15 mouse cellular contexts compared by ENCODE assay signal in the genomic region with DNA sequence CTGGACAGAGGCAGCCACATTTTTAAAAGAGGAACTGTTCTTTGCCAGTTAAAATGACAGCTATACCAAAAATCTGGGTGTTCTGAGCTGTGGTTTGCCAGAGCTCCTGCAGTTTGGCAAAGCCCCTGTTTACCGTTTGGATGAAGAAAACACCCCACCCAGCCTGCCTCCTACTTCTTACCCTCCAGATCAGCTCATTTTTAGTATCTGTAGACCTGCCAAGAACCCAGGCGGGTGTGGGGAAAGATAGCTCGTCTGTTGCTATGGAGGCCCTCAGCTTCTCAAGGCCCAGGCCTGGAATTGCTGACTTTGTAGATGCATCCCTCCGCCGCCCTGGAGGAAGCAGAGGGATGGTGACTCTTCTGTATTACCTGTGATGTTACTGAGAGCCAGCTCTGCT.
DNase-seq lines count a peak whose midpoint lies in the region; ATAC-seq lines count a peak whose summit lies in the region.
"Had no signal": no experiment of that assay in that cellular context is flagged by ENCODE, and none has a peak within 500 bp of the region (broad histone marks: within the 10 kb centered on the region; RNA-seq: fewer than 3 reads in every experiment).

No protein-coding gene starts in this region.

- H3K27me3 ChIP-seq in midbrain, embryonic 15.5 days (replicated peaks) = no peaks in the 10 kb centered on the region
- no peaks in the 10 kb centered on the region for H3K27me3 ChIP-seq in hindbrain, embryonic 11.5 days (ENCODE audit: control insufficient read depth, insufficient read depth, low read length)
- H3K27me3 ChIP-seq: stomach, embryonic 15.5 days had no signal

- H3K9ac ChIP-seq in midbrain, embryonic 15.5 days = no peak overlapping the region
- H3K9ac ChIP-seq in hindbrain, embryonic 11.5 days (ENCODE audit: low read depth, low read length) = no peak overlapping the region
- H3K9ac ChIP-seq: stomach, embryonic 15.5 days had no signal

- no peak overlapping the region for H3K4me2 ChIP-seq in midbrain, embryonic 15.5 days
- no peak overlapping the region for H3K4me2 ChIP-seq in hindbrain, embryonic 11.5 days (replicated peaks; ENCODE audit: low read depth, low read length)
- H3K4me2 ChIP-seq: midbrain, embryonic 11.5 days; stomach, embryonic 15.5 days had no signal

- no peak overlapping the region for H3K4me3 ChIP-seq in midbrain, embryonic 15.5 days
- H3K4me3 ChIP-seq in hindbrain, embryonic 11.5 days (ENCODE audit: low read depth, low read length) = no peak overlapping the region
- H3K4me3 ChIP-seq: stomach, embryonic 15.5 days had no signal

- H3K27ac ChIP-seq in midbrain, embryonic 15.5 days = no peak overlapping the region
- no peak overlapping the region for H3K27ac ChIP-seq in hindbrain, embryonic 11.5 days (ENCODE audit: low read depth, low read length)
- H3K27ac ChIP-seq: stomach, embryonic 15.5 days had no signal

- WGBS in midbrain, embryonic 15.5 days = 76% methylated on average over 5 of the region's 5 CpGs
- 74% methylated on average over 5 of the region's 5 CpGs for WGBS in hindbrain, embryonic 11.5 days

- intact Hi-C loops in left cerebral cortex, postnatal 14 days (cut with DNase I) = no loop called here

- no peaks in the 10 kb centered on the region for H3K36me3 ChIP-seq in midbrain, embryonic 15.5 days (replicated peaks)
- no peaks in the 10 kb centered on the region for H3K36me3 ChIP-seq in hindbrain, embryonic 11.5 days (ENCODE audit: control insufficient read depth, insufficient read depth, low read length)
- H3K36me3 ChIP-seq: stomach, embryonic 15.5 days had no signal

- no peaks in the 10 kb centered on the region for H3K9me3 ChIP-seq in midbrain, embryonic 15.5 days
- H3K9me3 ChIP-seq in hindbrain, embryonic 11.5 days (ENCODE audit: control insufficient read depth, low read length) = no peaks in the 10 kb centered on the region
- H3K9me3 ChIP-seq: stomach, embryonic 15.5 days had no signal

- no peaks in the 10 kb centered on the region for H3K4me1 ChIP-seq in midbrain, embryonic 15.5 days
- H3K4me1 ChIP-seq in hindbrain, embryonic 11.5 days (replicated peaks; ENCODE audit: control insufficient read depth, insufficient read depth, low read length) = no peaks in the 10 kb centered on the region
- H3K4me1 ChIP-seq: stomach, embryonic 15.5 days had no signal

- peak; percentile 31 for DNase-seq in ovary, adult 18-20 months (ENCODE audit: low spot score)
- DNase-seq in ovary, postnatal 14 days (ENCODE audit: low spot score) = no peak
- DNase-seq in layer of hippocampus, adult 18-20 months (ENCODE audit: low spot score in 2 of 2) = peak; percentile 75 to 81
- DNase-seq in left cerebral cortex, postnatal 14 days (ENCODE audit: low spot score in 2 of 2) = peak; percentile 71 to 79
- DNase-seq in telencephalon, adult 2 months (ENCODE audit: low read depth, low spot score) = peak; percentile 93
- no peak for DNase-seq in thymus, postnatal 4 days
- DNase-seq in hindbrain, embryonic 11.5 days (ENCODE audit: low spot score) = no peak
- DNase-seq: cerebellum, adult 9-11 months; gastrocnemius, postnatal 14 days; kidney, postnatal 14 days had no signal

- ATAC-seq in midbrain, embryonic 15.5 days (replicated peaks) = no peak
- ATAC-seq in hindbrain, embryonic 11.5 days (ENCODE audit: low FRiP score) = no peak
- ATAC-seq: CD4-positive, CD25-positive, alpha-beta regulatory T cell, adult 4 months; lung, postnatal 0 days had no signal

Comparison
In these comparisons a context has a peak if more than half of its experiments do, and no peak if none do; other contexts are left out.
1. DNase-seq: peak in ovary, adult 18-20 months (single experiment), layer of hippocampus, adult 18-20 months (2 of 2), left cerebral cortex, postnatal 14 days (2 of 2) and telencephalon, adult 2 months (single experiment); none in ovary, postnatal 14 days (single experiment), thymus, postnatal 4 days (single experiment) and hindbrain, embryonic 11.5 days (single experiment).